Mouse (Mus musculus): ENCODE data around the gene Tmem216.

Gene Tmem216

GRCm38 (mm10) chr19:10555624-10556510 lies at the start of gene Tmem216:
Gene Tmem216, minus strand, starts transcription at chr19:10556238.
- peak; percentile 99 for DNase-seq

- DNase-seq = peak; percentile 100
These were observed 49.4 kb upstream of the Tmem216 start, which contains the start of the genes Ddb1 and Tkfc for GRCm38 (mm10) chr19:10605293-10605900. Gene Ddb1, plus strand, starts transcription at chr19:10605327. Gene Tkfc, minus strand, starts transcription at chr19:10605654.

DNA sequence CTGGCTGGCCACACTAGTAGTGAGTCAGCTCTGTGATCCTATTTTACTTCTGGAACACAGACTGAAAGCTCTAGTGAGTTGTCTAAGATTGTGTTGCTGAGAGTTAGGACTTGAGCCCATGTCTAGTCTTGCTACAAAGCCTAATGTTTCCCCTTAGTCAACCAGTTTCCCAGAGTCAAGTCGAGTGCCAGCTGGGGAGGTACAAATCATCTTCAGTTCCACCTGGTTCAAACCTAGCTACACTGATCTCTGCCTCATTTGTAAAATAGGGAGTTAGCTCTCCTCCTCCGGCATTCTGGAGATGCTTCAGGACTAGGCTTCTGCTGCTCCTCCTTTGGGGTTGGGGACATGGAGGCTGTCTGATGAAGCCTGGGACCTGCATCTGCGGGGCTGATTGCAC lies 48.5 kb upstream of the Tmem216 start:
- DNase-seq = no peak

DNA sequence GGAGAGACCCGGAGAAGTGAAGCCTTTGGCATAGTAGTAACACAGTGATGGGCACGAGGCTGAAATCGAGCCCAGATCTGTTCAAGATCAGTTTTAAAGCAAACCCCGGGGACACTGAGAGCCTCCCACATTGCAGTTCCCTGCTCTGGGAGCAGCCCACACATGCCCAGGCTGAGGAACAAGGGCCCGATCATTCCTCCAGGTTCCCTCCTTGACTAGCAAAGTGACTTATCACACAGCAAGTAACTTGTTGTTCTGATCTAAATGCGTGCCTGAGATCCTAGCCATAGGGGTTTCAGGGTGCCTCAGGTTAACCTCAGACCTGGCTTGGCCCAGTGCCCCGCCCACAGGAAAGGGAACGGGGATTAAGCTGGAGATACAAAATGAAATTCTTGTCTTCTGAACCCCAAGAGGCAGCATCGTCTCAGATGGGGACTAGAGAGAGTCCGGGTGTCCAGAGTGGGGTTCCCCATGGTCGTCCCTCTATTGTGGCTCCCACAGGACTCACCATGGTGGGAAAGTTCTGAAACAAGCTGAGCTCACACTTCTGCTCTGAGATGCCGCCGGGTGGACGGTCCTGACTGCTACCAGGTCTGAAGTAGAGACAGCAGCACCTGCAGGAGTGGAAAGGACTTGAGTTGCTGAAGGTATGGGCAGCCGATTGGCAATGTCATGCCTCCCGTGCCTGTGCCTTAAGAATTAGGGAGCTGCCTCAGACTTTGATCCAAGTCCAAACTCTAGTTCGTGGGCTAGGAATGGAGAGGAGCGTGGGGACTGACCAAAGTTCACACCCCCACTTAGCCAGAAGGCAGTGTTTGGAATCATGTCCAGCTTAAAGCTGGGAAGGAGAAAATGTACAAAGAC lies 47.9 kb upstream of the Tmem216 start:
- DNase-seq = peak; percentile 91

DNA sequence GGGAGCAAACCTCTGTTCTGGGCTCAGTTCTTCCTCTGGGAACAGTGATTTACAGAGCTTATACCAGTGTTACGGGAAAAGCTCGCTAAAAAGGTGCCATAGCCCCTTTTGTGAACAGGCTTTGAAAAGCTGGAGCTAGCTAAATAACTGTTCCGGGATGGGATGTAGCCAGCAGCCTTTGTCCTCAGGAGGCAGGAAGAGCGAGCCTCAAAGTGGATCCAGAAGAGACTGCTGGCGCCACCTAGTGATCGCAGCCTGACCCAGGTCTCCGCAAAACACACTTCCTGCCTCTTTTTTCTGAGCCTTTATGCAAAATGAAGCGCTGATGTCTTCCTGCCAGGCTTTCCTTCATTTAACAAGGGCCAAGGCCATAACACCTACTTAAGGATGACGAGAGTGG lies 46.7 kb upstream of the Tmem216 start:
- peak; percentile 98 for DNase-seq

DNA sequence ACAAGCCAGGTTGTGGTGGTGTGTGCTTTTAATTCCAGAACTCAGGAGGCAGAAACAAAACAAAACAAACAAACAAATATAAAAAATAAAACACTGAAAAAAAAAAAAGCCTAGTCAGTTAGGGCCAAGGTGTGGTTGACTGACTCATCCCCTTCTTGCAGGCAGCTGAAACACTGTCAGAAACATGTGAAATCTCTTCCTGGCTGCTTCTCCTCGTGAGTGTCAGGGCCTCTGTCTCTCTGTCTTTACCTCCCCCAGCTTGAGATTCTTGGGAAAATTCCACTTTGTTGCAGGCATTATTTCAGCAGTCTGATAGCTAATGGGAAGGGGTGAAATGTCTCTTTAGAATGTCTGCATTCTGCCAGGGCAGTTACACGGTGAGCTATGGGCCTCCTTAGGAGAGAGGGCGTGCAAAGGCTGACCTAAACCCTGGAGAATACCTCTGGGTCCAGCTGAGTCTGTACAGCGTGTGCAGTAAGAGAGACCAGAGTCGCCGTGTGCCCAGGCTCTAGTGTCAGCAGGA lies 46.3 kb upstream of the Tmem216 start:
- peak; percentile 93 for DNase-seq

DNA sequence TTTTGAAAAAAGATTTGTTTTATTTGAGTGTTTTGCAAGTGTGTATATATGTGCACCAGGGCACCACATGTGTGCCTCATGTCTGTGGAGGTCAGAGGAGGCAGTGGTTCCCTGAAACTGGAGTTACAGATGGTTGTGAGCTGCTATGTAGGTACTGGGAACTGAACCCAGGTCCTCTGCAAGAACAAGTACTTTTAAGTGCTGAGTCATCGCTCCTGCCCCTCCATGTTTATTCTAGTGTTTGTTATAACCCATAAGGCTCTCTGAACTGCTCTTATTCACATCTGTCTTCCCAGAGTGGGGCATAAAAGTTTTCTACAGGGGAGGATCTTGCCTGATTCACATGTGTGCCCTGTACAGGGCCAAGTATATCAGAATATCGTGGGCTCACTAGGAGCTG lies 43.6 kb upstream of the Tmem216 start:
- DNase-seq = no peak

- DNase-seq = peak; percentile 70
These were observed 42.1 kb upstream of the Tmem216 start for GRCm38 (mm10) chr19:10598188-10598587.

GRCm38 (mm10) chr19:10591659-10592377 lies 35.8 kb upstream of the Tmem216 start:
- DNase-seq = no peak

- DNase-seq = no peak
These were observed 34.3 kb upstream of the Tmem216 start for GRCm38 (mm10) chr19:10590301-10590700.

DNA sequence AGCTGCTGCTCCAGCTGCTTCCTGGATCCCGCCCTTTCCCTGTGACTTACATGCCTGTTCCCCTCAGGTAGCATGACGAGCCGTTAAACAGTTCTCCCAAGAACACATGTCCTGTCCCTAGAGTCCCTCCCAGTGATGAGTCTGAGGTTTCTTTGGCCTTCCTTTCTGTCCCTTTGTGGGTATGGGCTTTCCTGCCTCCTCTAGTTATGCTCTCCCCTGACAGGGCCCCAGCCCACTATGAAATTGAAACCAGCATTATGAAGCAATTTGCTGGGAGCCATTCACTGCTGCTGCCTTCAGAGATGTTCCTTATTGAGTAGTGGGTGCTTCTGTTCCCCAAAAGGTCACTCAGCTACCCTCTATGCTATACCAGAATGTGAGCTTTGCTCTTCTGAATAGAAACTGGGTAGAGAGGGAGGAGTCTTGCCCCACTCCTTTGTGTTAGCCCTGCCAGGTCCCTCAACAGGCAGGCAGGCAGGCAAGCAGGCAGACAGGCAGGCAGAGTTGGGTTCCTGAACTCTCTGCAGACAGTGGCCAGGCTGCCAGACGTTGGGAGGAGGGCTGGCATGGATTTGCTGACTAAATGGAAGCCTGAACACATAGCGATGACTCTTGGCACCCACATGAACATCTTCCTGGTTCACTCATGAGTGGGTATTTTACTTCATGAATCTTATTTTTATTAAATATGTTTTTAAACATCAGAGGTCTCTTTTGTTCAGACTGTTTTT lies 33.3 kb upstream of the Tmem216 start:
- peak; percentile 82 for DNase-seq

- no peak for DNase-seq
These were observed 31.2 kb upstream of the Tmem216 start for GRCm38 (mm10) chr19:10587231-10587630.

GRCm38 (mm10) chr19:10585112-10585511 lies 29.1 kb upstream of the Tmem216 start:
- peak; percentile 88 for DNase-seq

GRCm38 (mm10) chr19:10583550-10584146 lies 27.6 kb upstream of the Tmem216 start:
- no peak for DNase-seq

GRCm38 (mm10) chr19:10581984-10582383 lies 25.9 kb upstream of the Tmem216 start:
- DNase-seq = no peak

DNA sequence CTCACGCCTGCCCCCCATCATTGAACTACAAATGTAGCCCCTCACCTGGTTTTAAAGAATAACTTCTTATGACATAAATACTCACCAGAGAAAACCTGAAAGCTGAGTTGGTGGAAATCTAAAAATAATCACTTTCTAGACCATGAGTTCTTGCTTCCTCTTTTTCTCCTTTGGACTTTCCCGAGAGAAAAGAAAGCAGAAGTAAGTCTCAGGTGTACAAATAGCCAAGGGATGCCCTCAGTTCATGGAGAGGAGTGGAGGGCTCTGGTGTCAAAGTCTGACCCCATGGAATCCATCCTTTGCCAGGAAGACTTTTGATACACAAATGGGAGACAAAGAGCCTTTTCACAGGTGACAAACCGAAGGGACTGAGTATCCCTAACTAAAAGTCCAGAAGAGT lies 24.7 kb upstream of the Tmem216 start:
- DNase-seq = no peak

GRCm38 (mm10) chr19:10580102-10580501 lies 24.1 kb upstream of the Tmem216 start:
- no peak for DNase-seq

DNA sequence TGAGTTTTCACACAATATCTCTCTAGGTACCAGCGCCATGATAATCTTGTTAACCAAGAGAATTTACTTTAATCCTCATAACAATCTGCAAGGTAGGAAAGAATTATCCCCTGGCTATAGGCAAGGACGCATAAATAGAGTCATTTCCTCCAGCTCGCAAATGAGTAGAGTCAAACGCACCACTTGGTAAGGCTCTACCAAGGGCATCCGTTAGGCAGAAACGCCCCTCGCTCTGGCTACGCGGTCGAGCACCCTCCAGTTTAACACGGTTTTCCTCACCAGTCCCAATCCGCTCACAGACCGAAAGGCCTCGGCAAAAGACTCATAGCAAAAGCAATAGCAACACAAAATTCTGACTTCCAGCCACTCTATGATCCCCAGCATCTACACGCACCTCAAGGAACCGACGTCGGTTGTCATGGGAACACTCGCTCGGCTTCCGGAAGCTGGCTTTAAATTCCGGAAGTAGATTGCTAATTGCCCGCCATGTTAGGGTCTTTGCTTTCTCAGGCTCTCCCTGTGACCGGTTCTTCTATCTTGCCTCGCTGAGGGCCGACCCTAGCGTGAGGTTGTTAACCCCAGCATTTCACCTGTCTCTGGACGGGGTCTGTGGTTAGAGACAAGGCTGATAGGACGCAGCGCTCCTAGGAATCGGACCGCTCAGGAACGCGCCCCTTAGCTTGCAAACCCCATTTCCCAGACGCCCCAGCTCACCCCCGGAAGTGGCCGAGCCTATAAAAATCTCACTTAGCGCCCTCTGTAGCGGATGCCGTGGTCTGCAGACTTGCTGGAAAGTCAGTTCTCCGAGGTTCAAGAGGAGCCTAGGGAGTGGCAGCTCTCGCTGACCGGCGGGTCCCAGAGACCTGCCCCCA lies 20.9 kb upstream of the Tmem216 start, which contains the start of the genes Cyb561a3 and Tmem138:
Gene Cyb561a3, plus strand, starts transcription at position 483 of the 872 bp plus-strand sequence.
Gene Tmem138, minus strand, starts transcription at position 673 of the 872 bp plus-strand sequence.
- DNase-seq = peak; percentile 99

GRCm38 (mm10) chr19:10569627-10570026 lies 13.6 kb upstream of the Tmem216 start:
- no peak for DNase-seq

DNA sequence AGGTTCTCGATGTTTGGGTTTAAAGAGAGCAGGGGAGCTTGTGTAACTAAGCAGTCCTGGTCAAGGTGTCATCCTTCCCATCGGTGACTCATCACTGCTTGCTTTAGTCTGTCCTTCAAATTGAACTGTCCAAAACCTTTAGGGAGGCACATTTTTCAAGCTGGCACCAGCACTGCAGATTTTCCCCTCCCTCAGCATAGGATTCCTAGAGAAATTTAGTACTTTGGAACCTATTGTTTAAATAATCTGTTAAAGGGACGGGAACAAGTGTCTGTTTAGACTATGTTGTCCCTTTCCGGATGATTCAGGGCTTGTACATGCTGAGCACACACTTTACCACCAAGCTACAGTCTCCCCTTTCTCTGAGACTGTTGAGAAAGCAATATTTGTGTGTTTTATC lies 9.2 kb upstream of the Tmem216 start:
- no peak for DNase-seq
